Mouse (Mus musculus): ENCODE measurements around the gene Fgb.

DNA sequence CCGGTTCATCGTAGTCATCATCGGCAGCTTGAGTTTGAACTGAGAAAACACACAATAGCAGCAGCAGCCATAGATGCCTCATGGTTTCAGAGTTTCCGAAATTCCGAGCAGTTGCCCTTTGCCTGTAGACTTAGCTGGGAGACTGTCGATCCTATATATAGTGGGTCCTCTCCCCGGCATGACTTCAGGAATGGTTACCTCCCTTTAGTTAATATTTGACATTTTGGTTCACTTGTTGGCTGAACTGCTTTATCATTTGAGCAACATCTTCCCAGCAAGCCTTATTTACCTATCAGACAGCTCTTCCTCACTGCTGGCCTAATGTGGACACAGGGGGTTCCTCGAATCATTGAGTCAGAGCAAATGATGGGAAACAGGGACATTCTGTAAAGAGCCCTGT, at the start of gene Fgb:
- TF ChIP-seq POLR2A (IDR thresholded peaks at IDR 0.05; ENCODE audit: borderline replicate concordance, control insufficient read depth, low read depth, low read length) = no peak
- TF ChIP-seq CTCF (IDR thresholded peaks at IDR 0.05; ENCODE audit: control insufficient read depth, insufficient read depth, low read length) = no peak

All from bone marrow, adult 2 months (tissue).